Mouse (Mus musculus) retina, postnatal 1 day (tissue): ENCODE results near the gene Cenpu.
"Not testable (repeated sequence)": the region's sequence is repeated elsewhere in the genome, so short reads cannot be mapped to it uniquely, and the experiment has no call there.

Experiments
- DNase-seq: peaks from one replicate; pipeline ENCODE4 v3.0.0-alpha.2; 2012

Cenpu gene

DNA sequence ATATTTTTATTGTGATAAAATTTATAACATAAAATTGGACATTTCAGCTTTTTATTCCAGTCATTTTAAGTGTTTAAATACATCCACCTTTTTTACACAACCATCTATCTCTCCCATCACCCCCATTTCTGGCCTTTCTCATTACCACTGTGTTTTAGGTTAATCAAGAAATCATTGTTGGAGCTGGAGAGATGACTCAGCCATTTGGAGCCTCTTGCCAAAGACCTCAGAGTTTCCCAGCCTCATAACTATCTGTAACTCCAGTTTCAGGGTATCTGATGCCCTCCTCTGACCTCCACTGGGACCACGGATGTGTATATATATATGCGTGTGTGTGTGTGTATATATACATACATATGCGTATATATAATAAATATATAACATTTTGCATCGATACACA lies 799 bp upstream of the Cenpu start:
- no peak for DNase-seq

DNA sequence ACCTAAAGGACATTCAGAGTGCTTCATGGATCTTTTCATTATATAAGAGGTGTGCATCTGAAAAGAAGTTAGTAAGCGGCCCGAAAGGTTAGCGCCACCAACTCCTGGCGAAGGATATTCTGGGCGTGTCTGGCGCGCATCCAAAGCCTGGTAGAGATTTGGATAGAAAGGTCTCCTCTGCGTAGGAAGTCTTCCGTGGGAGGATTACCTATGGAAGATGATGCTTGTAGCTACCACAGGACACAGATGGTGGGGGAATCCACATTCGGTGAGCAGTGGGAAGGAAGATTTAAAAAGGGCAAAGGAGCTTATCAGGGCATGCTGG lies 575 bp downstream of the Cenpu start:
- DNase-seq: peak; percentile 16

DNA sequence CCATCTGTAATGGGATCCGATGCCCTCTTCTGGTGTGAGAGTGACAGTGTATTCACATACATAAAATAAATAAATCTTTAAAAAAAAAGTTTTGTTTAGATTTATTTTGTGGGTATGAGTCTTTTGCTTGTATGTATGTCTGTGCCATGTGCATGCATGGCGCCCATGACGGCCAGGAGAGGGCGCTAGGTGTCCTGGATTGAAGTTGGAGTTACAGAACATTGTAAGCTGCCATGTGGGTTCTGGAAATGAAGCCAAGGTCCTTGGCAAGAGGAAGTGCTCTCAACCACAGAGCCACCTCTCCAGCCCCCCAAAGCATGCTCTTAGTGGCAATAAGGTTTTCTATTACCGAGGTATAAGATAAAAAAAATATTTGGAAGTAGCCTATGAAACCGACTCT lies 7.6 kb downstream of the Cenpu start:
- peak; percentile 48 for DNase-seq

DNA sequence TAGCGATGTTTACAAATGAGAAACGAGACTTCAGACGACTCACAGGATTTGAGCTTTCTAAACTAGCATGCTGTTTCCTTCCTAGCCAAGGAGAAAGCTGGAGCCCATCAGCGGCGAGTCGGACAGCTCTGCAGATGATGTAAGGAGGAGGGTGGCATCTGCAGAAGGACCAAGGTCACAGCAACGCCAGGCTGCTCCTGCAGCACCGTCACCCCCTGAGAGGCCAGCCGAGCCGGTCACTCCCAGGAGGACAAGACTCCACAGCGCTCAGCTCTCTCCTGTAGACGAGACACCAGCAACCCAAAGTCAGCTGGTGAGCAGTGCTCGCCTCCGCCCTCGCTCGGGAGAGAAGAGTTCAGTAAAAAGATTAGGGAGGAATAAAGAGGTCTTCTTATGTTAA lies 10.5 kb downstream of the Cenpu start:
- DNase-seq: no peak

DNA sequence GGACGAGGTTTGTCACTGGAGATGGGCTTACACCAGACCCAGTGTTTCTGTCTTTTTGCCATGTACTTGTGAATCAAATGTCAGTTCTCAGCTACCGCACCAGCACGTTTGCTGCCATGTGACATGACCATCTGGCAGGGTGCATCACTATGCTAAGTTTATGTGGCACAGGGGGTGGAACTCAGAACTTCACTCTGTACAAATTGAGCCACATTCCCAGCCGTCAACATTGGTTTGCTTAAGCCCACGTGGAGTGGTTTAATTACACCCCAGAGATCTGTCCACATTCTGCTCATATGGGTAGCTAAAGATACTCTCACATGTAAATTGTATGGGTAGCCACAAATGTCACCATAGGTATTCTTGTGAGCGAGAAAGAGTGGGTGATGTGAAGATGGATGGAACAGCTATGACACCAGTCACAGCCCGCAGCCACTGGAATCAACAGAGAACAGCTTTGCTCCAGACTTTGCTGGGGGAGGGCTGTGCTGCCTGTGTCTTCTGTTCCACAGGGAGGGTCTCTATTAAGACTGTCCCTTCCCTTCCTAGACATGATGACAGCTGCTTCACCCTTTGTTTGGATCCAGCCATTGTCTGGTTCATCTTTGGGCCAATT lies 15.2 kb downstream of the Cenpu start:
- DNase-seq: no peak

DNA sequence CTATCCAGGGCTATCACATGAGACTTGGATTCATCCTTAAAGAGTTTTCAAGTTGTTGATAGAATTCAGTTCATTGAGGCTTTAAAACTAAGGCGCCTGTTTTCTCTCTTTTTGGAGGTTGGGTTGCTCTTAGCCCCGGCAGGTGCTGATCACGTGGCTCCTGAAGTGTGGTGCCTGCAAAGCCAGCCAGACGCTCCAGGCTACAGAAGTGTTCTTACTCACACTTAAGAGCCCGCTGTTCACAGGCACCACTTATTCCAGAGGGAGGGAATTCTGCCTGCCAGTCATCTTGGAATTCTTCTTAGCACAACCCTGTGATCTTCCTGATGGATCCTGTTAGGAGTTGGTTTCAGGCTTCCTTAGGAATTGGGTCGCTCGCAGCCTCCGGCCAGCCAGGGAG lies 16.1 kb downstream of the Cenpu start:
- no peak for DNase-seq

DNA sequence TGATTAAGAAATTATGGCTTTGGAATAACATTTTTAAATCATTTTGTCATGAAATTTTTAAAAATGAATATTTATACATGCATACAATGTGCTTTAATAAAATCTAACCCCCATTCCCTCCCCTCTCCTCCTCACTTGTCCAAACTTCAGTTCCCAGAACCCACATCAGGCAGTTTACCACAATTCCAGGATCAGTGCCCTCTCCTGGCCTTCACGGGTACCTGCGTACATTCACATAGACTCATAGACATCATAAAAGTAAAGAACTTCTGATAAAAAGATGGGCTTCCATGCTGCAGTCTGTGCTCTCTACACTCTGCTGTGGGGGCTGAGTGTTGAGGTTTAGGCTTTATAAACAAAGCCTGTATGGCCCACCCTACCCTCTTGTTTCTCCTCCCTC lies 17.1 kb downstream of the Cenpu start:
- peak; percentile 14 for DNase-seq

DNA sequence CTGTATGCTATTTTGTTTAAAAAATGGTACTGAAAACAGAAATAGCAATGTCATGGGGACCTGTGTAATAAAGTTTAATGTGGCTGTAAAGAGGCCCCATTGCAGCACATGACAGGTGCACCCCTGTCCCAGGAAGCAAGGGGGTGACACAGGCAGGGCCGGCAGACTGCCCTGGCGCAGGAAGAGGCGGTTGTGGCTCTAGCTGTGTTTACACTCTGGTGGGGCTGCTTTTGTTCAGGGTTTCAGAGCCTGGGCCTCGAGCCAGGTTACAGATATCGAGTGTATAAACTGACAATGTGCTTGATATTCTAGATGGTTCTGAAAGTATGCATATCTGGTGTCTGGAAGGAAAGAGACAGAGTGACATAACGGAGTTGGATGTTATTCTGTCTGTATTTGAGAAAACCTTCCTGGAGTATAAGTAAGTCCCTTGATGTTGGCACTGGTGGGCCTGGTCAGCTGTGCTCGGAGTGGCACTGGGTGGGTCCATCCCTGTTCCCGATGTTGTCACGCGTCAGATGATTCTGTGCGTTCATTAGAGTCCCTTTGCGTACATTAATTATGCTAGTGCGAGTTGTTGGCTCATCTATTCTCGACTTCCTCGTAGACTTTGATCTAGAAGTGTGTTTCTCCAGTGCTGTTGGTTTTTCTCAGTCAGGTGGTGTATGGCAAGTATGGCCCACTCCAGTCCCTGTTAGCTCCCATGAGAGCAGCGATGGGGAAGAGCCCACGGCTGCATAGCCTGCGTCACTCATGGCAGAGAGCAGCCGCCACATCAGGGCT lies 18.0 kb downstream of the Cenpu start:
- no peak for DNase-seq

DNA sequence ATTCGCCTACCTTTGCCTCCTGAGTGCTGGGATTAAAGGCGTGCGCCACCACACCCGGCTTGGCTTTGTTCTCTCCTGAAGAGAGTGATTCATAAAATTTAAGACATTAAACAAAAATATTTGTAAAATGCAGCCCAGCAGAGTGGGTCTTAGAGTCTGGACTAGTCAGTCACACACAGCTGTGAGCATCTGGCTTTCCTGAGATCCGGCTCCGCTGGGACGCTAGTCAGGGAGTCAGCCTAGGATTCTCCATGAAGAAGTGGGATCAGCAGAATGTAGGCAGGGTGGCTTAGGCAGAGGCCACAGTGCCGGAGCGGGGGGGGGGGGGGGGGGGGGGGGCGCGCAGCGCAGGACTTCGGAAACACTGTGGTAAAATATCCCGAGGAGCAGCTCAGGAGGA lies 18.8 kb downstream of the Cenpu start:
- DNase-seq: no peak

DNA sequence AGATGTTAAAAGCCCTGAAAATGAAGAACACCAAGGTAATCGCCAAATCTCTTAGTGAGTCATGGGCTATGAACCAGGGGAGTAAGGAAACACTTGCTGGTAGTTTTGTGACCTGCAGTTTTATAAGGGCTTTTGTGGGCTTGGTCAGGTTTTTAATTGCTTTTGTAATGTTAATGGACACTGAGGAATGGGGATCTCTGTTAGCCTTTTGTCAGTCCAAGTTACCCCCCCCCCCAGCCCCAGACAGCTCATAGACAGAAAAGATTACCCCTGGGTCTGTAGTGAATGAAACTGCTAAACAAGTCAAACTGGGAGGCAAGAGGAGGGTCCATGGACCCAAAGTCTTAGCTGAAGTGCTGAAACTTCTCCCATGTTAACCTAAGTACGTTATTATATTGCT lies 21.6 kb downstream of the Cenpu start:
- DNase-seq: no peak

DNA sequence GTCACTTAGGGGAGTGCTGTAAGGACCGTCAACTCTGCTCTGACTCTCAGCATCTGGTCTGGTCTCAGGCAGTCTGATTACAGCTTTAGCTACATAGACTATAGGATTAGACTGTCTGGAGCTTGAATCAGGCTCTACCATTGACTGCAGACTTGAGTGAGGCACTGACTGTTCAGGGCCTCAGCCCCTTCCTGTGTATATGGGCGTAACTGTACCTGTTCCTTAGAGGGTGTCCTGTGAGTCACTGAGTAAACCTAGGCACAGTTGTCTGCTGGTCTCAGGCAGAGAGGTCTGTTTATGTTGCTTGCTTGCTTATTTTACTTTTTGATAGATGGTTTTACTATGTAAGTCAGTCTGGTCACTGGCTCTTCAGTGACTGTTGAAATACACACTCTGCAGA lies 22.1 kb downstream of the Cenpu start:
- peak; percentile 14 for DNase-seq

DNA sequence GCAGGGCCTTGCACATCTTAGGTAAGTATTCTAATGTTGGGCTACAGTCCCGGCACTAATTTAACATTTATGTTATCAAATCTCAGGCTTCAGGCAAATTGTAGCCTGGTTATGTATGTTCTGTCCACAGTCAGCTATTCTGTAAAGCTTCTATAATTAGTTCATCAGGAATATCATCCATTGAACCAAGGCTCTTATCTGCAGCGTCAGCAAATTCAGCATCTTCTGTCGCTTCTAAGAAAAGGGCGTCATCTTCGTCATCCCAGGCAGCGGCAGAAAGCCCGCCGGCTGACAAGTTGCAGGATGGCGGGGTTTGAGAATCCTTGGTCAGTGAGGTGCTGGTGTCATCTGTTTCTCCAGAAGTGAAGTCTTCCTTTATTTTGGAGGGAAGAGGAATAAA lies 27.0 kb downstream of the Cenpu start:
- no peak for DNase-seq

DNA sequence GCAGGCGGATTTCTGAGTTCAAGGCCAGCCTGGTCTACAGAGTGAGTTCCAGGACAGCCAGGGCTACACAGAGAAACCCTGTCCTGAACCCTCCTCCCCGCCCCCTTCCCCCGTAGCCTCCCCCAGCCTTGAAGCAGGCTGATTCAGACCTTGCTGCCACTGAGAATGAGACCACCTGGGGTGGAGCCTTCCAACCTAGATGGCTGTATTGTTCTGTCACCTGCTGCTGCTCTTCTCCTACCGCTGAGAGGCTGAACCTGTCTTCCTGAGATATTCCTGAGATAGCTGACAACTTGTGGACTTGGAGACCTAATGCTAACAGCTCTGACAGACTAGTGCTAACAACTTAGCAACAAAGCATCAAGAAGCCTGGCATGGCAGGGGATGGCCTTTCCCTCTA lies 32.5 kb downstream of the Cenpu start:
- DNase-seq: not testable (repeated sequence)

DNA sequence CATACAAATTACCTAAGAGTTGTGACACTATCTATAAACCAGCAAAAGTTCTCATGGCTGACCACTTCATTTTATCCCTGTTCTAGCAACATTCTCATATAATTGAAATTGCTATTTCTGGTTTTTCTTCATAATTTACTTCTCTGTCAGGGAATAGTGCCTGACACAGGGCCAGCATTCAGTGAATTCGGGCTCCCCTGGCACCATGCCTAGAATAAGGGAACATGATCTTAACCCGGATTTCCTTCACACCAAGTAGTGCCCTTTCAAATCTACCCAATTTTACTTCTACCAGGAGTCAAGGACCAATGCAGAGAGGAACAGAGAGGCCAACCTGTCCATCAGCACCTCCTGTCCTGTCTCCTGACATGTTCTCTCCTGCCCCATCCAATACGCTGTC lies 33.7 kb downstream of the Cenpu start:
- DNase-seq: no peak

DNA sequence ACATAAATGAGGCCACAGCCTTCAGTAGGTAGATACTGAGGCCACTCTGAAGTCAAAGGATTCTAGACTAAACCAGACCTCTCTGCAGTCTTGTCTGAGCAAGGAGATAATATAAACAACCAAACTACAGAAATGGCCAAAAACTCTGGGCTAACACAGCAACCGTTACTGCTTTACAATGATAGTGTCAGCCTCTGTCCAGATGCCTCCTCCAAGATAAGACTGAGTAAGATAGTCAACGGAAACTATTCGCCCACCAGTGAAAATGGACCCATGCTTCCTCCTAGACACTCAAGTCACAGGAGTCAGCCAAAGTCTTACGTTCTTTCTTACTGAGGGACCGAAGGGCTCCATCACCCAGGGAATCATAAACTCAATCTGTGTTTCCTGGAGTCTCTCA lies 36.1 kb downstream of the Cenpu start:
- DNase-seq: no peak

DNA sequence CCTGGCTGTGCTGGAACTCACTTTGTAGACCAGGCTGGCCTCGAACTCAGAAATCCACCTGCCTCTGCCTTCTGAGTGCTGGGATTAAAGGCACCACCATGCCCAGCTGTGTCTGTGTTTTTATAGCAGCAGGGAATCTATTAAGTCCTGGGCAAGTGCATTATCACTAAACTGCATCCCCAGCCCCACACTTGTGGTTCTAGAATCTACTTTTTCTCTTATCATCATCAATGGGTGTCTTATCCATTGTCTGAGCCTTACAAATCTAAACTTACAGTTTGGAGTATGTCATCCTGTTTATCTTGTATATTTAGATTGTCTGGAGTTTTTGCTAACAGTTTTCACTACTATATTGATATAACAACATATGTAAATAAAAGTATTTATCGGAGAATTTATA lies 36.8 kb downstream of the Cenpu start:
- no peak for DNase-seq

DNA sequence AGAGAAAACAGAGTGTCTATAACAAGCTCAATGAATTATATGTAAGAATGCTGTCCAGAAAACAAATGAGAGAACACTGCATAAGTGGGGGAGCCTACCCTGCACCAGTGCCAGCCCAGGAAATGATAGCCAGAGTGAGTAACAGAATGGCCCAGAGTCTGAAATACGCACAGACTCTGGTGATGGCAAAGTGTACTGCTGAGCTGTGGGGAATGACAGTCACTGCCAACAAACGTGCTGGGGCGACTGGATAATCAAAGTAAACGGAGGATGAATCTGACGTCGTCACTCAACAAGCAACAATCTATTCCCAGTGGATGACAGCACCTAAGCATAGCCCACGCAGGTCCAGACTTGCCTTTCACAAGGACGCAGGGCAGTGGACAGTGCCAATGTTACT lies 41.2 kb downstream of the Cenpu start:
- no peak for DNase-seq

DNA sequence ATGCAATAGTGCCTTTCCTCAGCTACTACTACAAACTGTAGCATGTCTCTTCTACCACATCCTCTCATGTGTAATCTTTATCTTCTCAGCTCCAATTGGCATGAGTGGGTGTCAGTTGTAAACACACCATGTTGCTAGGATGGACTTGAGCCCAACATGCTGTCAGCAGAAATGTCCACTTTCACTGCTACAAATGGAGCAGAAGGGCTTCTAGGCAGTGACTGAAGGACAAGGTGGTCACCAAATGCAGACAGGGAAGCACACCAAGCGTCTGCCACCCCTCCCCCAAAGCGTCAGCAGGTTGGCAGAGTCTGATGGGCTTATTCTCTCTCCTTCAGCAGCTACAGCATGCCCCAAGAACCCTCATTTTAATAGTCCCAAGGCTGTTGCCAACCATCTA lies 41.9 kb downstream of the Cenpu start:
- no peak for DNase-seq

DNA sequence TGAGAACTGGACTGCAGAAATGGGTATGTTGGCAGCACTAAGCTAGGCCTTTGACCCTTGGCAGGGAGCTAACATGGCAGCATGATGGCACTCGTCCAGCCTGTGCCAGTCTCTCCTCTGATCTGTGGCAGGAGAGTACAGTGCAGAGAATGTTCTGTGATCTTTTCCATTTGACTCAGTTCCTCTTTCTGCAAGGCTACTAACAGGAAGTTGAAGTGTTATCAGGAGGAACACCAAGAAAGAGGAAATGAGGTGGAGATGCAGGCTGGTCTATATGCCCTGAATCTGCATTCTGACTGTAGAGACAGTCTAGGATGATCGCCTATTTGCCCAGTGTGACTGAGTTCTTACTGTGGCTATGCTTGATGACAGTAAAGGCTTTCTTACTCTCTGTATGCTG lies 43.8 kb downstream of the Cenpu start:
- DNase-seq: no peak

DNA sequence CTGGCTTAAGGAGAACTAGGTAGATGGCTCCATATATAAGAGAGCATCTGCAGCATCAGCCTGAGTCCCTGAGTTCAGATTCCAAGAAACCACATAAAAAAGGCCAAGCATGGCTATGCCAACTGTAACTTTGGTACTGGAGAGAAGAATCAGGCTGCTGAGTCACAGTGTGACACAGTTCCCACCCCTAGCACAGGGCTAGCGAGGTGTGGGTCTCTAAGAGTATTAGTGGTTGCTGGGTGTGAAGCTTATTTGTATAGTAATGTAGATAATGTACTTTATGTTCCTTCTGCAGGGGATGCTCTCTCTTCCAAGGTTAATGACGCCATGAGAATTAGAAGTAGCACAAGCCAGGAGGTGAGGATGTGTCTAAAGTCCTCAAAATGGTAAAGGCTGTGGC lies 44.7 kb downstream of the Cenpu start:
- DNase-seq: no peak

DNA sequence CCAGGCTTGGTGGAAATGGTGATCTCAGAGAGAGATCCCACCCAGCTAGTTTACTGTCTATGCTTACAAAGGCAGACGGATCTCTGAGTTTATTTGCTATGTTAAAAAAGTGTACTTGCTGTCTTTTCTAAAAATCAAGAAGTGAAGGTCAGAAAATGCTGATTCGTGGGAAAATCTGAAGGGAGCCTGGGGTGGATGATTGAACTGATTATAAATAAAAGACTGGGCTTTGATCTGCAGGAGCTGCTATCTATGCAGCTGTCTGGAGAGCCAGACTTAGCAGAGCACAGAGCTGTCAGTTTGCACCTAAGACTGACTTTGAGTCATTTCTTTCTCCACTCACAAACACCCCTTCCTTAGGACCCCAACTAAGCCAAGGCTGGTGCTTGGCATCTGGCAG lies 45.6 kb downstream of the Cenpu start:
- no peak for DNase-seq

DNA sequence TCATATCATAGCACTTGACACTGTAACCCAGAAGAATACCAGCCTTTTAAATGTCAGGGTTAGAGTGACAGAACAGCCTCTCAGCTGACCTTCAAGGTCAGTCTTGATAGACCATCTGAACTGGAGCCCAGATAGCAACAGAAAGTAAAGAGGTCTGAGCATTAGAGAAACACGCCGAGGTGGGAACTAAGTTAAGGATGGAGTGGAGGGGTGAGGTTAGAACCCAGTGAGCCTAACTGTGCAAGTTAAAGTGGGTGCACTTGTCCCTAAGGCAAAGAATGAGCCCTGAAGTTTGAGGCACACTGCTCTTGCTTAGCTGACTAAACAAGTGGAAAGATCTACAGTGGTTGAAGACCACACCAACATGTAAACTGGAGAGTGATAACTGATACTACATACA lies 46.3 kb downstream of the Cenpu start:
- no peak for DNase-seq

DNA sequence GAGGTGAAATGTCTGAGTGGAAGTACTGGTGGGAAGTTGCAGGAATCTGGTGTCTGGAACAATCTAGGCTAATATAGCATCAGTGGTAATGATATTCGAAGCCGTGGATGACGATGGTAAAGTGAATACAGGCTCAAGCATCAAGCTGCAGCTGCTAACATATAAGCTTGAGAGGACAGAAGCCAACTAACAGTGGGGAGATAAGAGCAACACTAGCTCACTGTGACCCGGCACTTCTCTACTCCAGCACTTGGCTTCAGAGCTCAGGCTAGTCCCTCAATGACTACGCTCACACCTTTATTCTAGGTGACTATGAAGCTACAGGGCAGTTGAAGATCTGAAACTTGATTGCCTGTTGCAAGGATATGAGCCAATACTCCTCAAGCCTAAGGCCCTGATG lies 46.9 kb downstream of the Cenpu start:
- no peak for DNase-seq

DNA sequence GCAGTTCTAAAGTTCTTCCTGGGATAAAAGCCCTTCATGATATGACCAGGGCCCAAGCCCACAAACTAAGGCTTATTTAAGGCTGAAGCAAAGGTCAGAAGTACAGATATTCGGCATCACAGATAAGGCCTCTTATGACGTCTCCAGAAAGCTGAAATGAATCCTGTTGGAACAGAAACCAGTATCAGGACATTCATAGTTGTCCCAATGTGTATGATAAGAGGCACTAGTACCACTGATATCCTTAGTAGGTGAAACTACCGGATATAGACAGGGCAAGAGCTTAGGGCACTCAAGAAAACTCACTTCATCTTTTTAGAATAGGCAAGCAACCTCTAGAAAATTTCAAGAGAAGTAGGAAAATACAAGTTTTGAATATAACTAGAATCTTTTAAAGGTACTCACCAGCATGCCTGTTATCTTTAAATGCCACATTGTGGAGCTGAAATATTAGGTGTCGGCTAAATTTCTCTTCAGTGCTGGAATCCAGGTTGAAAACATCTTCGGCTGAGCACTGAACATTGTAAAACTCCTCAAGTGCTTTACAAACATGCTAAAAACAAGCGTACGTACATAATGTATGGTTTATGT lies 47.6 kb downstream of the Cenpu start:
- DNase-seq: no peak
